Mouse (Mus musculus) left cerebral cortex, postnatal 36 days (tissue): ENCODE data around the gene Slc9a3r1. TPM values are rescaled to one million over a fixed set of nuclear protein-coding genes. Genes with fewer than 3 reads are reported as not detected.

ENCODE experiments used
- DNase-seq, 2 experiments: peaks; one replicate each; pipeline ENCODE4 v3.0.0; 2021 to 2022; ENCODE audit warnings: low spot score in 2 of 2, mixed read lengths in 1 of 2
- intact Hi-C: fragments of 180-260 bp; cut with DNase I; formaldehyde crosslinking; loops from one replicate; pipeline ENCODE4 v1.15.1; 2025
- total RNA-seq, 2 experiments: library from RNA; stranded (reverse); gene quantifications; 2 replicates each; pipeline ENCODE4 v1.2.3; 2021

Slc9a3r1 gene
- total RNA-seq: 10 to 100 TPM; 76.4 to 82.8 TPM

GRCm38 (mm10) chr11:115162832-115163480 lies at the start of gene Slc9a3r1:
TSS of gene Slc9a3r1 (plus strand) at chr11:115163341.
- DNase-seq: peak; percentile 87 to 90
- intact Hi-C loops: no loop called here

GRCm38 (mm10) chr11:115119409-115119808 lies 43.7 kb upstream of the Slc9a3r1 start:
- intact Hi-C loops: no loop called here

GRCm38 (mm10) chr11:115128483-115128882 lies 34.7 kb upstream of the Slc9a3r1 start:
- intact Hi-C loops: loop anchor here (5.0 kb wide), 1 partner anchor 141 kb away; the partner anchor contains the start of gene Cd300ld

More at GRCm38 (mm10) chr11:115119409-115119808, 43.7 kb upstream of the Slc9a3r1 start:
- DNase-seq: no peak

GRCm38 (mm10) chr11:115129508-115130126 lies 33.5 kb upstream of the Slc9a3r1 start:
- intact Hi-C loops: loop anchor here (5.0 kb wide), 1 partner anchor 142 kb away; the partner anchor contains the start of gene Cd300ld
- no peak for DNase-seq

More at GRCm38 (mm10) chr11:115128483-115128882, 34.7 kb upstream of the Slc9a3r1 start:
- DNase-seq: no peak

- intact Hi-C loops: no loop called here
- DNase-seq: no peak
Observed at GRCm38 (mm10) chr11:115131768-115132381, 31.3 kb upstream of the Slc9a3r1 start.

- DNase-seq: no peak
Observed at GRCm38 (mm10) chr11:115133800-115134199, 29.3 kb upstream of the Slc9a3r1 start, which contains the start of gene Cd300lf. TSS of gene Cd300lf (minus strand) at chr11:115133992.

GRCm38 (mm10) chr11:115138597-115139262 lies 24.4 kb upstream of the Slc9a3r1 start:
- intact Hi-C loops: no loop called here

More at GRCm38 (mm10) chr11:115133800-115134199, 29.3 kb upstream of the Slc9a3r1 start, which contains the start of gene Cd300lf:
- intact Hi-C loops: no loop called here

GRCm38 (mm10) chr11:115141970-115142369 lies 21.2 kb upstream of the Slc9a3r1 start:
- intact Hi-C loops: no loop called here

More at GRCm38 (mm10) chr11:115138597-115139262, 24.4 kb upstream of the Slc9a3r1 start:
- DNase-seq: no peak

GRCm38 (mm10) chr11:115147813-115148212 lies 15.3 kb upstream of the Slc9a3r1 start:
- DNase-seq: no peak
- intact Hi-C loops: no loop called here

More at GRCm38 (mm10) chr11:115141970-115142369, 21.2 kb upstream of the Slc9a3r1 start:
- DNase-seq: no peak

GRCm38 (mm10) chr11:115150741-115151254 lies 12.3 kb upstream of the Slc9a3r1 start:
- intact Hi-C loops: no loop called here
- no peak for DNase-seq

GRCm38 (mm10) chr11:115151755-115152429 lies 11.2 kb upstream of the Slc9a3r1 start:
- DNase-seq: no peak

GRCm38 (mm10) chr11:115153088-115153487 lies 10.1 kb upstream of the Slc9a3r1 start:
- DNase-seq: no peak
- intact Hi-C loops: no loop called here

More at GRCm38 (mm10) chr11:115151755-115152429, 11.2 kb upstream of the Slc9a3r1 start:
- intact Hi-C loops: loop anchor here (1.0 kb wide), 1 partner anchor 70 kb away; no protein-coding TSS in a partner anchor

- intact Hi-C loops: no loop called here
- peak; percentile 52 to 58 for DNase-seq
Observed at GRCm38 (mm10) chr11:115153699-115154292, 9.3 kb upstream of the Slc9a3r1 start.

GRCm38 (mm10) chr11:115155053-115155634 lies 8.0 kb upstream of the Slc9a3r1 start:
- DNase-seq: no peak
- intact Hi-C loops: no loop called here

GRCm38 (mm10) chr11:115157933-115158719 lies 5.0 kb upstream of the Slc9a3r1 start:
- no peak for DNase-seq
- intact Hi-C loops: no loop called here

- DNase-seq: peak in 1 of 2 experiments; percentile 42
- intact Hi-C loops: loop anchor here (2.0 kb wide), 1 partner anchor 109 kb away; no protein-coding TSS in a partner anchor
Observed at GRCm38 (mm10) chr11:115160016-115160797, 2.9 kb upstream of the Slc9a3r1 start.
